Mouse (Mus musculus) C2C12 (cell line): Measurements from ENCODE around the gene Phactr2. TPM values are rescaled to one million over a fixed set of nuclear protein-coding genes. Genes with fewer than 3 reads are reported as not detected.

Experiments
- H3K27me3 ChIP-seq: one replicate; pipeline ENCODE4 v1.6.1; 2011; ENCODE audit not compliant: control insufficient read depth, insufficient read depth, insufficient read length
- H3K36me3 ChIP-seq: one replicate; pipeline ENCODE4 v1.6.1; 2011; ENCODE audit not compliant: control insufficient read depth, insufficient read depth
- H3K4me3 ChIP-seq: one replicate; pipeline ENCODE4 v1.5.1; 2011; ENCODE audit warnings: mild to moderate bottlenecking, control low read depth; ENCODE audit not compliant: poor library complexity, insufficient read depth, severe bottlenecking
- H3K79me2 ChIP-seq: one replicate; pipeline ENCODE4 v1.6.1; 2011; ENCODE audit not compliant: control insufficient read depth, insufficient read depth
- H3K79me3 ChIP-seq: one replicate; pipeline ENCODE4 v1.6.1; 2011; ENCODE audit warnings: low read depth, control low read depth
- H3ac ChIP-seq: one replicate; pipeline ENCODE3; 2011; ENCODE audit warnings: low read depth; ENCODE audit not compliant: control insufficient read depth, insufficient read length
- CEBPB ChIP-seq: IDR thresholded peaks from one replicate; pipeline ENCODE4 v1.6.1; 2011; ENCODE audit warnings: low read depth, mild to moderate bottlenecking, control low read depth, moderate library complexity
- CTCF ChIP-seq: IDR thresholded peaks from one replicate; pipeline ENCODE4 v1.5.1; 2011; ENCODE audit not compliant: control insufficient read depth, insufficient read depth, insufficient read length
- FOSL1 ChIP-seq: IDR thresholded peaks from one replicate; pipeline ENCODE4 v1.8.0; 2011; ENCODE audit warnings: mild to moderate bottlenecking, low read length; ENCODE audit not compliant: poor library complexity, insufficient read depth, severe bottlenecking
- MAX ChIP-seq: IDR thresholded peaks from one replicate; pipeline ENCODE4 v1.6.1; 2011; ENCODE audit warnings: mild to moderate bottlenecking, control low read depth
- MYOD1 ChIP-seq: IDR thresholded peaks from one replicate; pipeline ENCODE4 v1.6.1; 2011; ENCODE audit warnings: low read depth; ENCODE audit not compliant: control insufficient read depth, insufficient read length
- MYOG ChIP-seq: IDR thresholded peaks from one replicate; pipeline ENCODE4 v1.6.1; 2011; ENCODE audit not compliant: control insufficient read depth, insufficient read length; ENCODE audit errors: extremely low read depth
- USF1 ChIP-seq: IDR thresholded peaks from one replicate; pipeline ENCODE4 v1.6.1; 2011; ENCODE audit warnings: low read depth, mild to moderate bottlenecking, control low read depth, moderate library complexity
- polyA plus RNA-seq: library from polyadenylated mRNA; unstranded; fragments of >200 nt; fragmentation: generic; extraction: Trizol; gene quantifications from one replicate; pipeline ENCODE4 v1.2.1, GENCODE M21; 2012; ENCODE audit warnings: missing spikeins

Phactr2 gene
- polyA plus RNA-seq, 1 experiment: not detected

DNA sequence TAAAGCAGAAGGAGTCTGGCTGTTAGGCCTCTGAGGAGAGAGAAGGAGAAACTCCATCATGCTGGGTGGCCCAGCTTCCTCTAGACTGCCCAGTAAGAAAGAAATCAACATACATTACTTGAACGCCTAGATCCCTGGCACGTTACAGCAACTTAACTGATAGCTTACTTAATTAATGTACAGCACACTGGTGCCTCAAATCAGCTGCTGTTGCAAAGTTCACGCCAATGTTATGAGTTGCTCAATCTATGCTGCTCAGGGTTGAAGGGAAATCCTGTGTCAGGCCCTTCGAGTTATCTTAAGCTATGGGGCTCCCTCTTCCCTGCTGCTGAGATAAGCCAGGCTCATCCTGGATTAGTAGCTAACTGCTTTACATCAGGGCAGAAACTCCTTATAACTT, 233.8 kb downstream of the Phactr2 start:
- Histone ChIP-seq H3K79me3 (no peaks in the 10 kb centered on the region), H3K79me2 (no peaks in the 10 kb centered on the region), H3K36me3 (no peaks in the 10 kb centered on the region), H3ac (no peak overlapping the region), H3K27me3 (peaks cover 12% of the 10 kb centered on the region), H3K4me3 (no peak overlapping the region)
- TF ChIP-seq FOSL1: no peak

DNA sequence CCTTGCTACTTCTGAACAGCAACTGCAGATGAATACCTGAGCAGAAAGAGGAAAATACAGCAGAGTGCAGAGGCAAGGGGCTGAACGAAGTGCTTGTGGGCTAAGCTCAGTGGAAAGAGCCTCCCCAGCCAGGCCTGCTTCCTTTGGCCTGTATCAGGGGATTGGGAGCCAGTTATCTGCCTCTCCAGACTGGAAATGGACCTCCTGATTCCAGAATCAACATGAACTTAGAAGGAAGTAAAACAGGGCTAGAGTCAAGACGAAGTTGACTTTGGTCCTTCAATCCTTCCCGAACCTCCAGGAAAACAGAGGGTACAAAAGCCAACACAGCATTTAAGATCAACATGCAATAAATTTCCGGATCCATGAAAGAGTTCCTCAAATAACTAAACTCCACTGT, 236.0 kb downstream of the Phactr2 start:
- no peaks in the 10 kb centered on the region for H3K79me2 ChIP-seq
- H3K4me3 ChIP-seq: no peak overlapping the region
- no peaks in the 10 kb centered on the region for H3K36me3 ChIP-seq
- H3K79me3 ChIP-seq: no peaks in the 10 kb centered on the region
- H3K27me3 ChIP-seq: peaks cover 5% of the 10 kb centered on the region
- TF ChIP-seq MYOG (no peak), CTCF (no peak), USF1 (no peak), MYOD1 (no peak), CEBPB (no peak), FOSL1 (no peak), MAX (no peak)
- no peak overlapping the region for H3ac ChIP-seq

DNA sequence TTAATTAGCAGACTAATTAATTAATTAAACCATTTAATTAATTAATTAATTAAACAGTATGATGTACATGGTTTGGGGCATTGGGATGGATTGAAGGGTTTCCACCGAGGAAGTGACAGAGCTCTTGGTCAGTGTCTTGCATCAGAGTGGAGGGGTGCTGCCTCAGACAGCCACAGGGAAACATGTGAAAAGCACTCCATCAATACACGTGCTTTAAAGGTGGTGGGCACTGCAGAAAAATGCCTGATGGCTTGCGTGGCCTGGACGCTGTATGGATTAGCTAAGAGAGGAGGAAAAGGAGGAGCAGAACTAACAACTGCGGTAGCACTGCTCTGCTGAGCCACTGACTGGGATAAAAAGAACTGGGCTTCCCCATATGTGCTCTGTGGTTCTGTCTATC, 237.3 kb downstream of the Phactr2 start:
- TF ChIP-seq CEBPB: no peak
- TF ChIP-seq USF1: no peak
- no peak for TF ChIP-seq FOSL1
- no peak for TF ChIP-seq MAX
- TF ChIP-seq MYOG: no peak
- no peak for TF ChIP-seq CTCF
- TF ChIP-seq MYOD1: no peak
- H3K27me3 ChIP-seq: peaks cover 5% of the 10 kb centered on the region
- H3K36me3 ChIP-seq: no peaks in the 10 kb centered on the region
- H3K79me2 ChIP-seq: no peaks in the 10 kb centered on the region
- no peak overlapping the region for H3ac ChIP-seq
- H3K4me3 ChIP-seq: no peak overlapping the region
- no peaks in the 10 kb centered on the region for H3K79me3 ChIP-seq

DNA sequence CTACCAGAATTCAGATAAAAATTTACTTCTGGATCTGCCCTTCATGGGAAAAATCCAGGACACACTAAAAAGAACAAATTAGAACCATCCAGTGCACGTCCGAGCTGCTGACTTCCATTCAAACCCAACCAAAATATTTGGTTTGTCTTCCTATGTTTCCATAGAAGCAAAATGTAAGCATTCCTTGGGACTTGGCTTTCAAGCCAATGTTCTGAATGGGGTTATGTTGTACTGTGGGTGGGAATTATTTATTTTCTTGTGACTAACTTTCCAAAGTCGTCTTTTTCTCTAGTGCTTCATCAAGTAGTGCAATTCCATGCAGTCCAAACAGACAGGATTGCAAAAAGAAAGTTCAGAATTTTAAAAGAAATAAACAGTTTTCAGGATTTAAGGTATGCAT, 239.7 kb downstream of the Phactr2 start:
- H3K79me3 ChIP-seq: no peaks in the 10 kb centered on the region
- H3K36me3 ChIP-seq: no peaks in the 10 kb centered on the region
- no peak for TF ChIP-seq CTCF
- no peak for TF ChIP-seq MYOD1
- TF ChIP-seq MYOG: no peak
- TF ChIP-seq USF1: no peak
- TF ChIP-seq MAX: no peak
- no peak for TF ChIP-seq FOSL1
- no peak for TF ChIP-seq CEBPB
- peaks cover 5% of the 10 kb centered on the region for H3K27me3 ChIP-seq
- H3ac ChIP-seq: no peak overlapping the region
- H3K4me3 ChIP-seq: no peak overlapping the region
- no peaks in the 10 kb centered on the region for H3K79me2 ChIP-seq

DNA sequence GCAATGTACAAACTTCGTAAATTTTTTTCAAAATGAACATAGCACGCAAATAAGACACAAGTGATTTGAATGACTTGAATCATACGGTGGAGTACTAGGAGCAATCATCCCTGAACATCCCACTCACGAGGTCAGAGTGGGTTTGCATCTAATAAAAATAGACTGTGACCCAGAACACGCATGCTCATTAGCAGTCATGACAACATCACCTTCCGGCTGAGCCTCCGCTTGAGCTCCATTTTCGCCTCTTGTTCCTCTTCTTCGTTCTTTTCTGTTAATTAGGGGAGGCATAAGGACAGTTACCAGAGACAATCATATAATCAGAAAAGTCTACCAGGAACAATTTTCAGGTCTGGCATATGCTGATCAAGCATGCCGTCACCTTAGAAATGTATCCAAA, 240.3 kb downstream of the Phactr2 start:
- H3K36me3 ChIP-seq: no peaks in the 10 kb centered on the region
- TF ChIP-seq CTCF: no peak
- TF ChIP-seq MAX: no peak
- no peak for TF ChIP-seq MYOG
- TF ChIP-seq USF1: no peak
- no peaks in the 10 kb centered on the region for H3K79me2 ChIP-seq
- H3K4me3 ChIP-seq: no peak overlapping the region
- H3K27me3 ChIP-seq: peaks cover 5% of the 10 kb centered on the region
- H3K79me3 ChIP-seq: no peaks in the 10 kb centered on the region
- no peak overlapping the region for H3ac ChIP-seq

DNA sequence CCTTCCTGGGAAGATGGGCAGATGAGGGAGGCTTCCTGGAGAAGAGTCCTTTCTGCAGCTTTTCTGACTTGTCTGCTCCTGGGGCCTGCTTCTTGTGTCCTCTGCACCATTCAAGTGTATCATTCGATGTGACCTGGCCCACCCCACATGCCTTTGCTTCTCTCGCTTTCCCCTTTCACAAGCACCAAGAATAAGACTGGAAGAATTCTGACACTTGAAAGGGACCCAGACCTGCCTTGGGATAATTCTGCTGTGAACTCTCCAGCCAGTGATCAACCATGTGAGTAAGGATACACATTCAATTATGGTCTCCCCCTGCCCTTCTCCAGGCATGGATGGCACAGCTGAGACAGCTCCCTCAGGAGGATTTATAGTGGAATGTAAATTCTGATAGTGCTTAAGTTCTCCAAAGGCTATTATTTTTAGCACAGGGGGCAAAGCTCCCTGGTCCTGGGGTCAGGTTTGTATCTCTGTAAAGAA, 241.0 kb downstream of the Phactr2 start:
- TF ChIP-seq FOSL1 (no peak), CTCF (no peak), MYOD1 (no peak), USF1 (no peak), MYOG (no peak), CEBPB (no peak), MAX (no peak)
- H3K36me3 ChIP-seq: no peaks in the 10 kb centered on the region

More for the DNA sequence above, 241.0 kb downstream of the Phactr2 start:
- Histone ChIP-seq H3K27me3 (peaks cover 5% of the 10 kb centered on the region), H3K4me3 (no peak overlapping the region), H3K79me2 (no peaks in the 10 kb centered on the region), H3K79me3 (no peaks in the 10 kb centered on the region), H3ac (no peak overlapping the region)
